Mouse (Mus musculus) stomach, postnatal 0 days (tissue): ENCODE results near the gene Adcy2. TPM values are rescaled to one million over a fixed set of nuclear protein-coding genes. Genes with fewer than 3 reads are reported as not detected.

Source experiments
- ATAC-seq: fragments of 200-750 bp; cut with Nextera tagmentation; 2 replicates; pipeline ENCODE4 v1.8.0; 2017; ENCODE audit not compliant: low FRiP score, low TSS enrichment
- DNase-seq: peaks from one replicate; pipeline ENCODE4 v3.0.0-alpha.2; 2016; ENCODE audit warnings: low spot score
- H3K27ac ChIP-seq: fragments of 300-500 bp; sonication (generic); replicated peaks from 2 replicates; pipeline ENCODE4 v1.5.1; 2014; ENCODE audit warnings: mild to moderate bottlenecking, control low read depth
- H3K27me3 ChIP-seq: fragments of 300-500 bp; sonication (generic); 2 replicates; pipeline ENCODE4 v1.6.1; 2014; ENCODE audit warnings: low read length; ENCODE audit not compliant: control insufficient read depth, insufficient read depth
- H3K36me3 ChIP-seq: fragments of 300-500 bp; sonication (generic); 2 replicates; pipeline ENCODE4 v1.6.1; 2014; ENCODE audit warnings: low read length, mixed read lengths; ENCODE audit not compliant: control insufficient read depth, insufficient read depth
- H3K4me1 ChIP-seq: fragments of 300-500 bp; sonication (generic); replicated peaks from 2 replicates; pipeline ENCODE4 v1.6.1; 2014; ENCODE audit warnings: antibody characterized with exemption; ENCODE audit not compliant: control insufficient read depth, insufficient read depth
- H3K4me2 ChIP-seq: fragments of 300-500 bp; sonication (generic); replicated peaks from 2 replicates; pipeline ENCODE4 v1.6.1; 2014; ENCODE audit warnings: low read depth, mild to moderate bottlenecking, control low read depth, moderate library complexity
- H3K4me3 ChIP-seq: fragments of 300-500 bp; sonication (generic); 2 replicates; pipeline ENCODE4 v1.5.1; 2014; ENCODE audit warnings: low read depth, low read length, control low read depth
- H3K9ac ChIP-seq: fragments of 300-500 bp; sonication (generic); 2 replicates; pipeline ENCODE4 v1.6.1; 2014; ENCODE audit warnings: mild to moderate bottlenecking, low read length, control low read depth, mixed read lengths
- H3K9me3 ChIP-seq: fragments of 300-500 bp; sonication (generic); 2 replicates; pipeline ENCODE4 v1.6.1; 2016; ENCODE audit warnings: low read length; ENCODE audit not compliant: control insufficient read depth
- CTCF ChIP-seq: IDR thresholded peaks from 2 replicates; pipeline ENCODE4 v1.5.1; 2016; ENCODE audit warnings: antibody characterized with exemption, low read depth, mild to moderate bottlenecking, moderate library complexity
- EP300 ChIP-seq: optimal IDR thresholded peaks from 2 replicates; pipeline ENCODE3; 2016; ENCODE audit warnings: antibody characterized with exemption
- WGBS: fragments of 180-500 bp; shearing (Covaris S2); extraction: QIAGEN DNeasy Blood & Tissue Kit; methylation state at CpG from one replicate; pipeline ENCODE4 v1.1.7; 2014; 5-methylcytosine and 5-hydroxymethylcytosine counted together
- polyA plus RNA-seq: library from polyadenylated mRNA; unstranded; fragments of >200 nt; fragmentation: Nextera tagmentation; extraction: Ambion mirVana; gene quantifications from 2 replicates; pipeline ENCODE4 v1.2.1, GENCODE M21; 2015

Gene Adcy2
- polyA plus RNA-seq, 1 experiment from 2014 or later: 3.7 TPM

DNA sequence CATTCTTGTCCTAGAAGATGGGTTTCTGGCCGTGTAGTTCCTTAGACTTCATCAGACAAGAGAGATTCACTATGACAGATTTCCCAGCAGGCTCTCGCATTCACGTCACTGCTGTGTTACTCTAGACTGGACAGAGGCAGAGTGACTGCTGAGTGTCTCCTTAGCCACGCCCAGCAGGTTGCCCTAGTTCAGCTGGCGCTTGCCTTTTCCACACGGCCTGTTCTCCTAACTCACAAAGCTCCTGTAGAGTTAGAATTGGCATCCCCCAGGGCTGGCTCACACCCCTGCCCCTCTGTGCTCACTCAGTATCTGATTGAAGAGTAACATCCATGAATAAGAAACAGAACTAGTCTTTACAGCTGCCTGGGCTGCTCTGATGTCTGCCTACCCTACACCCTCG, 413.9 kb downstream of the Adcy2 start:
- no peak for DNase-seq
- no peak overlapping the region for H3K4me3 ChIP-seq
- H3K27ac ChIP-seq: no peak overlapping the region
- H3K27me3 ChIP-seq: no peaks in the 10 kb centered on the region
- TF ChIP-seq CTCF (no peak), EP300 (no peak)
- no peak for ATAC-seq
- H3K4me2 ChIP-seq: no peak overlapping the region
- no peak overlapping the region for H3K9ac ChIP-seq
- WGBS: 88% methylated on average over 7 of the region's 7 CpGs
- no peaks in the 10 kb centered on the region for H3K9me3 ChIP-seq
- H3K4me1 ChIP-seq: 0 out of 2 replicates have a peak, but pooled peaks cover 3% of the 10 kb centered on the region
- peaks cover 26% of the 10 kb centered on the region; the same call in 1 of the 2 replicates for H3K36me3 ChIP-seq

DNA sequence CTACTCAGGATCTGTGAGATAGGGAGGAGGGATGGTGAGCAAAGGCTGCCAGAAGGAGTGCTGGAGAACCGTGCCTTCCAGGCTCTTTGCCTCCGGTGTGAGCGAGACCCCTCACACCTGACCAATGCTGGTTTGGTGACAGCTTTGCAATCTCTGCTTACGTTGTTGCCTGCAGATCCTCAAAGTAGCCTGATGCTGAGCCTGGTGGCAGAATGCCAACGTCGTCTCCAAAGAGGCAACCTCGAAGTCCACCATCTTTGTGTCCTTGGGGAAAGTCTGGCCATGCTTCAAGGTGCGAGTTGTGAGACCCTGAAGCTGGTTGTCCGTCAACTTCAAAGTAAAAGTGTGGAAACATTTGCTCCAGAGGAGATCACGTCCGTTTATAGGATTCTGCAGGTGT, 415.4 kb downstream of the Adcy2 start:
- Histone ChIP-seq H3K4me2 (no peak overlapping the region), H3K4me1 (0 out of 2 replicates have a peak, but pooled peaks cover 3% of the 10 kb centered on the region), H3K27ac (no peak overlapping the region), H3K9me3 (no peaks in the 10 kb centered on the region), H3K36me3 (peaks cover 22% of the 10 kb centered on the region; the same call in 1 of the 2 replicates), H3K9ac (no peak overlapping the region), H3K27me3 (no peaks in the 10 kb centered on the region), H3K4me3 (no peak overlapping the region)
- ATAC-seq (no peak), DNase-seq (no peak)
- 86% methylated on average over 11 of the region's 11 CpGs for WGBS
- no peak for TF ChIP-seq CTCF
- no peak for TF ChIP-seq EP300

DNA sequence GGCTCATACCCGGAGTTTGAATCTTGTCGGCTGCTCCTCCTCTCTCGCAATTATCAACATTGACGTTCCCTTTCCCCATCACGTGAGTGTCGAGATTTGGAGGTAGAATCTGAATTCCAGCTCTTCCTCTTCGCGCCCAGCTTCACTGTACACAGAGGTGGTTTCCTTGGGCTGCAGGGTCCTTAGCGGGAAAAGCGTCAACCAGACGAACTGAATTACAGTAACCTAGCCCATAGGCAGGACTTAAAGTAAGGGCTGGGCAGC, 416.9 kb downstream of the Adcy2 start:
- Histone ChIP-seq H3K36me3 (peaks cover 16% of the 10 kb centered on the region; the same call in 1 of the 2 replicates), H3K27me3 (no peaks in the 10 kb centered on the region), H3K4me1 (0 out of 2 replicates have a peak, but pooled peaks cover 3% of the 10 kb centered on the region), H3K27ac (peak overlapping the region; percentile 83), H3K4me3 (peak overlapping the region; percentile 89), H3K9ac (peak overlapping the region; percentile 84), H3K4me2 (peak overlapping the region; percentile 76), H3K9me3 (no peaks in the 10 kb centered on the region)
- WGBS: 0% methylated on average over 11 of the region's 11 CpGs
- ATAC-seq (no peak; the same call in 1 of the 2 replicates), DNase-seq (no peak)
- TF ChIP-seq EP300 (no peak), CTCF (no peak)

DNA sequence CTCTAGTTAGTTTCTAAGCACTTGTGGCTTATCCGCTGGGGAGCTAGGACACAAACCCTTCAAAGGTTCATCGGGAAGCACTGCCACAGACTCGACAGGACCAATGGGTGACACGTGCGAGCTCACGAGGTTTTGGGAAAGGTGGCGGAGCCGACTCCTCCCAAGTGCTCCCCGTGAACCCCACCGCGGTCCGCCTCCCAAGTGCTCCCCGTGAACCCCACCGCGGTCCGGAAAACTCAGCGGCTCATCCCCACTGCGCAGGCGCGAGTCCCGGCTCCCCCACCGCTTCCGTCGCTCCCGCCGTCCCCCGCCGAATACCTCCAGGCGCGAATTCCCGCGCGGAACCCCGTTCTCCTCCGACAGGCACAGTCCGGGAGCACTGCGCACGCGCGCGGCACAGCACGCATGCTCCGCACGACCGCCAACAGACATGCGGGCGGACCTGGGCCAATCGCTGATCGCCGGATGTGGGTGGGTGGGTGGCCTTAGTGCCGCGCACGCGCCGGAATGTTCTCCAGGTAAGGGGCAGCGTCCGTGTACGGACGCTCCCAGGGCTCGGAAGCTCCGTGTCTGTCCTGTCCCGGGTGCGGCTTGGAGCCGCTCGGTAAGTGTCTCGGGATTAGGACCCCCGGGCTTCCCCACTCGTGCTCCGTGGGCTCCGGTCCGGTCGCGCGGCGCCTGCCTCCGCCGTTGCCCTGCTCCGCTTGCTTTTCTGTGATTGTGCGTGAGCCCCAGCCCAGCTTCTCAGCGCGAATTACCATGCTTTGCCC, 417.4 kb downstream of the Adcy2 start, which contains the start of the genes Mtrr and Fastkd3:
Mtrr (minus strand) TSS at position 403 of the 770 bp plus-strand sequence.
Fastkd3 (plus strand) TSS at position 488 of the 770 bp plus-strand sequence.
- Histone ChIP-seq H3K9ac (peak within 1 kb of the TSS; percentile 84), H3K27ac (peak within 1 kb of the TSS; percentile 83), H3K4me2 (peak within 1 kb of the TSS; percentile 76), H3K4me3 (peak within 1 kb of the TSS; percentile 89), H3K4me1 (0 out of 2 replicates have a peak, but pooled peaks cover 3% of the 10 kb centered on the region), H3K27me3 (no peaks in the 10 kb centered on the region), H3K36me3 (peaks cover 16% of the 10 kb centered on the region; the same call in 1 of the 2 replicates), H3K9me3 (no peaks in the 10 kb centered on the region)
- TF ChIP-seq EP300: no peak
- TF ChIP-seq CTCF: no peak
- under 1% methylated on average over 80 of the region's 81 CpGs for WGBS
- ATAC-seq (peak; percentile 99), DNase-seq (peak; percentile 98)

DNA sequence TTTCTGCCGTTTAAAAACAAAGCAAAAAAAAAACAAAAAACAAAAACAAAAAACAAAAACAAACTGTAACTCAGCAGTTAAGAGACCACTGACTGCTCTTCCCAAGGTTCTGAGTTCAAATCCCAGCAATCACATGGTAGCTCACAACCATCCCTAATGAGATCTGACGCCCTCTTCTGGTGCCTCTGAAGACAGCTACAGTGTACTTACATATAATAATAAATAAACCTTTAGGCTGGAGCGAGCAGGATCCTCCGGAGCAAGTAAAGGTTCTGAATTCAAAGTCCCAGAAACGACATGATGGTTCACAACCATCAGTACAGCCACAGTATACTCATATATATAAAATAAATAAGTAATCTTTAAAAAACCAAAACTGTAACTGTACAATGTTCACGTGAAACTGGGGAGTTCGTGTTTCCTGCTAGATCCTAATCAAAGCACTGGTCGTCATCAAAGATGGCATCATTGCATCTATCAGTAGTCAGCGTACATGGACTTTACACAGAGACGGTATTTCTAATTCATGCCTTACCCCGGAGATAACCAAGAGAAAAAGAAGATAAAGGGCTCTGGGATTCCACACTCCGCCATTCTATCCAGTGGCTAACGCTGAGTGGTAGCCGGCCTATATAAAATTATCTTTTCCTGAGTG, 418.1 kb downstream of the Adcy2 start:
- no peak for DNase-seq
- H3K4me2 ChIP-seq: peak overlapping the region; percentile 76

More for the DNA sequence above, 418.1 kb downstream of the Adcy2 start:
- Histone ChIP-seq H3K4me3 (peak overlapping the region; percentile 89), H3K27me3 (no peaks in the 10 kb centered on the region), H3K4me1 (0 out of 2 replicates have a peak, but pooled peaks cover 3% of the 10 kb centered on the region), H3K27ac (peak overlapping the region; percentile 83), H3K9ac (peak overlapping the region; percentile 84), H3K9me3 (no peaks in the 10 kb centered on the region), H3K36me3 (peaks cover 13% of the 10 kb centered on the region; the same call in 1 of the 2 replicates)
- TF ChIP-seq CTCF: peak; percentile 33
- TF ChIP-seq EP300: no peak
- 18% methylated on average over 14 of the region's 14 CpGs for WGBS
- no peak for ATAC-seq
